Mouse (Mus musculus) colon, adult 2 months (tissue): ENCODE data around the gene Pcsk1. TPM values are rescaled to one million over a fixed set of nuclear protein-coding genes. Genes with fewer than 3 reads are reported as not detected.

Experiments
- polyA plus RNA-seq: library from polyadenylated mRNA; depleted of rRNA; stranded (reverse); fragments of >200 nt; gene quantifications from 2 replicates; pipeline ENCODE4 v1.2.3, GENCODE M21; 2012; rRNA removed

The Pcsk1 gene
- polyA plus RNA-seq, result 1.7 and 1.8 TPM in 2 replicates

GRCm38 (mm10) chr13:75089721-75090410 lies at the start of gene Pcsk1:
TSS of gene Pcsk1 (plus strand) at chr13:75089826.

